ENCODE assay signal across 11 mouse cellular contexts in the genomic region with DNA sequence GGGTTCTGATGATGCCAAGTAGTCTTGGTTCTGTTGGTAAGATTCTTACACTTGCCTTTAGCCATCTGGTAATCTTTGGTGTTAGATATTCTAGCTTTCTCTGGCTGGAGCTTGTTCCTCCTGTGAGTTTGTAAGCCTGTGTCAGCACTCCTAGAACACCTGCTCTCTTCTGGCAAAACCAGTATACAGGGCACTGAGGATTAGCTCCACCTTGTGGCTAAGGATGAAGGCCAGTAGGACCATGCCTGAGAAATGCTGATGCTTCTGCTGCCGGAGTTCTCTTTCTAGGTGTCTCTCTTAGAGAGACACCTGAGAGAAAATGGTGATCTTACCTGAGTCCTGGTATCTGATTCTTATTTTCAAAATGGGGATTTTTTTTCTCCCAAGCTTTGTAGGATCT. TPM values are rescaled to one million over a fixed set of nuclear protein-coding genes. Genes with fewer than 3 reads are reported as not detected.
DNase-seq lines count a peak whose midpoint lies in the region; ATAC-seq lines count a peak whose summit lies in the region.
"Had no signal": no experiment of that assay in that cellular context is flagged by ENCODE, and none has a peak within 500 bp of the region (broad histone marks: within the 10 kb centered on the region; RNA-seq: fewer than 3 reads in every experiment).

No protein-coding gene starts in this region.

- H3K9ac ChIP-seq in forebrain, embryonic 14.5 days (ENCODE audit: low read length), result no peak overlapping the region
- H3K9ac ChIP-seq in forebrain, embryonic 15.5 days (replicated peaks), result no peak overlapping the region
- H3K9ac ChIP-seq: limb, embryonic 15.5 days had no signal

- peak; percentile 13 for DNase-seq in forebrain, embryonic 14.5 days (ENCODE audit: low spot score)
- DNase-seq in left cerebral cortex, adult 11 months (ENCODE audit: low spot score), result peak; percentile 7
- no peak for DNase-seq in left cerebral cortex, postnatal 36 days (ENCODE audit: low spot score in 2 of 2)
- DNase-seq in ES-CJ7 (ENCODE audit: low read depth, low spot score), result peak; percentile 34
- DNase-seq in forelimb bud, embryonic 11.5 days (ENCODE audit: low read depth, low spot score), result peak; percentile 40
- DNase-seq in c-Kit-positive CD71-positive TER-119-positive erythroid progenitor cells, embryonic 14.5 days (ENCODE audit: low spot score), result no peak
- DNase-seq: gastrocnemius, postnatal 10 days; thymus, postnatal 25 days had no signal

- WGBS in forebrain, embryonic 14.5 days, result 69% methylated on average over 1 of the region's 1 CpGs
- WGBS in forebrain, embryonic 15.5 days, result 69% methylated on average over 1 of the region's 1 CpGs

- no peaks in the 10 kb centered on the region for H3K27me3 ChIP-seq in forebrain, embryonic 14.5 days (replicated peaks; ENCODE audit: control insufficient read depth, insufficient read depth, low read length)
- H3K27me3 ChIP-seq in forebrain, embryonic 15.5 days, result no peaks in the 10 kb centered on the region
- H3K27me3 ChIP-seq: limb, embryonic 15.5 days had no signal

- no peak overlapping the region for H3K4me3 ChIP-seq in forebrain, embryonic 14.5 days (ENCODE audit: low read depth, low read length)
- H3K4me3 ChIP-seq in forebrain, embryonic 15.5 days, result no peak overlapping the region
- H3K4me3 ChIP-seq: limb, embryonic 15.5 days had no signal

- no peaks in the 10 kb centered on the region for H3K4me1 ChIP-seq in forebrain, embryonic 14.5 days (ENCODE audit: control insufficient read depth, insufficient read depth, low read length)
- H3K4me1 ChIP-seq in forebrain, embryonic 15.5 days, result no peaks in the 10 kb centered on the region
- H3K4me1 ChIP-seq: limb, embryonic 15.5 days had no signal

- no peak overlapping the region for H3K27ac ChIP-seq in forebrain, embryonic 14.5 days (ENCODE audit: low read depth, low read length)
- H3K27ac ChIP-seq in forebrain, embryonic 15.5 days (replicated peaks), result no peak overlapping the region
- H3K27ac ChIP-seq: limb, embryonic 15.5 days had no signal

- intact Hi-C loops in left cerebral cortex, postnatal 36 days (cut with DNase I), result no loop called here

- ATAC-seq in forebrain, embryonic 14.5 days, result no peak
- no peak for ATAC-seq in forebrain, embryonic 15.5 days (replicated peaks)
- ATAC-seq: hindbrain, embryonic 16.5 days had no signal

- H3K36me3 ChIP-seq in forebrain, embryonic 14.5 days (ENCODE audit: control insufficient read depth, insufficient read depth, low read length), result no peaks in the 10 kb centered on the region
- H3K36me3 ChIP-seq in forebrain, embryonic 15.5 days, result no peaks in the 10 kb centered on the region
- H3K36me3 ChIP-seq: limb, embryonic 15.5 days had no signal

- H3K9me3 ChIP-seq in forebrain, embryonic 14.5 days (replicated peaks; ENCODE audit: control insufficient read depth, low read length), result no peaks in the 10 kb centered on the region
- no peaks in the 10 kb centered on the region for H3K9me3 ChIP-seq in forebrain, embryonic 15.5 days
- H3K9me3 ChIP-seq: limb, embryonic 15.5 days had no signal

- H3K4me2 ChIP-seq in forebrain, embryonic 14.5 days (ENCODE audit: low read length), result no peak overlapping the region
- no peak overlapping the region for H3K4me2 ChIP-seq in forebrain, embryonic 15.5 days (replicated peaks)
- H3K4me2 ChIP-seq: limb, embryonic 15.5 days had no signal

RNA-seq across cellular contexts. Expression of a gene that starts 58.8 kb away (rescaled TPM):
- 9.6 and 10.9 TPM in 2 replicates for polyA plus RNA-seq in forebrain, embryonic 14.5 days (2014; fragmentation: Nextera tagmentation; extraction: Ambion mirVana)
- polyA plus RNA-seq in forebrain, embryonic 15.5 days (2015; fragmentation: Nextera tagmentation; extraction: Ambion mirVana), result 6.6 and 7.1 TPM in 2 replicates
- 10 to 100 TPM; 32.7 to 44.1 TPM for total RNA-seq in left cerebral cortex, postnatal 36 days (2021)

Comparison
In these comparisons a context has a peak if more than half of its experiments do, and no peak if none do; other contexts are left out.
1. DNase-seq: peak in forebrain, embryonic 14.5 days (single experiment), left cerebral cortex, adult 11 months (single experiment), ES-CJ7 (single experiment) and forelimb bud, embryonic 11.5 days (single experiment); none in left cerebral cortex, postnatal 36 days (0 of 2) and c-Kit-positive CD71-positive TER-119-positive erythroid progenitor cells, embryonic 14.5 days (single experiment).